Mouse (Mus musculus): ENCODE measurements at regions not wholly inside any gene's neighbourhood (a gene's known extent, or its start where the extent isn't known, plus 50 kb on each side); places are given as distances from the start of the nearest gene placed in this dataset.

DNA sequence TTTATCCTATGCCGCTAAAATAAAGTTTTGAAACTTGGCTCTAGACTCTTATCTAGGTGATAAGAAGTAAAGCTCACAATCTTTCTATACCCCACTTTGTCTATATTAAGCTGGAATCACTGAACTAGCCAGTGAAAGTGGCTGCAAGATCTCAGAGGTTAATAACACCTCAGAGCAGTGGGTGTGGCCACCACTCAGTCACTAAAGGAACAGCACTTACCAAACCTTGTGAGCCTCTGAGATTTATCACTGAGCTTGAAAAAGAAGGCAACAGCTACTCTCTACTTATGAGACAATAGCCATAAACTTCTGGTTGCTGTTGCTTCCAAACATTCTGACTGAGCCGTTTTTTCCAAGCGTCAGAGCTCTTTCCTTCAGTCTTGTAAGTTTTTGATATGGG, 484.6 kb upstream of the Cdh11 start:
- no peak for TF ChIP-seq CTCF (IDR thresholded peaks at IDR 0.05; ENCODE audit: low read depth, low read length)
- no peak for TF ChIP-seq POLR2A (IDR thresholded peaks at IDR 0.05; ENCODE audit: extremely low read depth, insufficient read depth, low read length)
